Mouse (Mus musculus): ENCODE results near the gene D5Ertd579e. TPM values are rescaled to one million over a fixed set of nuclear protein-coding genes. Genes with fewer than 3 reads are reported as not detected.
A peak's percentile ranks its signal among the peaks of the same experiment; 100 is the strongest.

D5Ertd579e gene
- polyA plus RNA-seq, 1 experiment: 14.4 TPM

DNA sequence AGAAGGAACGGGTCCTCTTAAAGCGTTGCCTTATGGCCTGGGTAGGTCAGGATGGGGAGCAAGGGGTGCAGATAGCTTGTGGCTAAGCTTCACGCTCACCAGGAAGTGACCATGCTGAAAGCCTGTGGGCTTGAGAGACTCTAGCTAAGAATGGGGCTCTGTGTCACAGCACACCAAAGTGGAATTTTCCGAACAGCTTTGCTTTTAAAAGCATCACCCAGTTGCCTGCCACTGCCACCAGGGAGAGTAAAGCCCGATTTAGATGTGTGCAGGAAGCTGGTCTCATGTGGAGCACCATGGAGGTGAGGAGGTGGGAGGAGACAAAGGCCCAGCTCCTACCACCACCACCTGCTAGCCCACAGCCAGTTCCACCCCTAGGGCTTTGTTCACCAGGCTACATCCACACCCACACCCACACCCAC is 105.3 kb downstream of the D5Ertd579e start:
- no peaks in the 10 kb centered on the region for H3K36me3 ChIP-seq (ENCODE audit: control insufficient read depth, insufficient read depth, low read length)
- H3K27me3 ChIP-seq (ENCODE audit: control insufficient read depth, insufficient read depth, low read length): no peaks in the 10 kb centered on the region
- TF ChIP-seq POLR2A (IDR thresholded peaks at IDR 0.05; ENCODE audit: low read depth, low read length): no peak
- TF ChIP-seq CTCF (IDR thresholded peaks at IDR 0.05; ENCODE audit: extremely low read depth, insufficient read depth, insufficient read length, insufficient replicate concordance): no peak
- H3K27ac ChIP-seq (ENCODE audit: insufficient read depth, low read length): no peak overlapping the region
- H3K4me1 ChIP-seq (ENCODE audit: control insufficient read depth, insufficient read depth, insufficient read length): no peaks in the 10 kb centered on the region
- no peak overlapping the region for H3K4me3 ChIP-seq (ENCODE audit: extremely low read depth, insufficient read depth, insufficient read length)
- 19% methylated on average over 5 of the region's 5 CpGs for WGBS
- DNase-seq (ENCODE audit: low read depth in 1 of 2, low spot score in 2 of 2): no peak

- H3K27me3 ChIP-seq (ENCODE audit: control insufficient read depth, insufficient read depth, low read length): no peaks in the 10 kb centered on the region
- no peaks in the 10 kb centered on the region for H3K36me3 ChIP-seq (ENCODE audit: control insufficient read depth, insufficient read depth, low read length)
- TF ChIP-seq POLR2A (IDR thresholded peaks at IDR 0.05; ENCODE audit: low read depth, low read length): no peak
- peak; percentile 12; the same call in 1 of the 2 replicates for TF ChIP-seq CTCF (IDR thresholded peaks at IDR 0.05; ENCODE audit: extremely low read depth, insufficient read depth, insufficient read length, insufficient replicate concordance)
- WGBS: 70% methylated on average over 6 of the region's 6 CpGs
- peak in 1 of 2 experiments; percentile 14 for DNase-seq (ENCODE audit: low read depth in 1 of 2, low spot score in 2 of 2)
- H3K27ac ChIP-seq (ENCODE audit: insufficient read depth, low read length): no peak overlapping the region
- no peak overlapping the region for H3K4me3 ChIP-seq (ENCODE audit: extremely low read depth, insufficient read depth, insufficient read length)
- peaks cover 15% of the 10 kb centered on the region for H3K4me1 ChIP-seq (ENCODE audit: control insufficient read depth, insufficient read depth, insufficient read length)
Measured at GRCm38 (mm10) chr5:36584299-36584698, 111.5 kb downstream of the D5Ertd579e start.

- TF ChIP-seq CTCF (IDR thresholded peaks at IDR 0.05; ENCODE audit: extremely low read depth, insufficient read depth, insufficient read length, insufficient replicate concordance) (no peak), POLR2A (IDR thresholded peaks at IDR 0.05; ENCODE audit: low read depth, low read length) (no peak; the same call in none of the 2 replicates)
- peaks cover 15% of the 10 kb centered on the region for H3K4me1 ChIP-seq (ENCODE audit: control insufficient read depth, insufficient read depth, insufficient read length)
- WGBS: 2% methylated on average over 53 of the region's 54 CpGs
Measured at GRCm38 (mm10) chr5:36581924-36582642, 113.7 kb downstream of the D5Ertd579e start.

GRCm38 (mm10) chr5:36581259-36581923 is 114.4 kb downstream of the D5Ertd579e start:
- Histone ChIP-seq H3K27ac (ENCODE audit: insufficient read depth, low read length) (peak overlapping the region; percentile 73), H3K4me3 (ENCODE audit: extremely low read depth, insufficient read depth, insufficient read length) (peak overlapping the region; percentile 82), H3K4me1 (ENCODE audit: control insufficient read depth, insufficient read depth, insufficient read length) (peaks cover 21% of the 10 kb centered on the region), H3K27me3 (ENCODE audit: control insufficient read depth, insufficient read depth, low read length) (no peaks in the 10 kb centered on the region), H3K36me3 (ENCODE audit: control insufficient read depth, insufficient read depth, low read length) (no peaks in the 10 kb centered on the region)
- DNase-seq (ENCODE audit: low read depth in 1 of 2, low spot score in 2 of 2): no peak
- no peak for TF ChIP-seq CTCF (IDR thresholded peaks at IDR 0.05; ENCODE audit: extremely low read depth, insufficient read depth, insufficient read length, insufficient replicate concordance)
- TF ChIP-seq POLR2A (IDR thresholded peaks at IDR 0.05; ENCODE audit: low read depth, low read length): peak; percentile 64
- WGBS: 3% methylated on average over 40 of the region's 40 CpGs

More at GRCm38 (mm10) chr5:36581924-36582642, 113.7 kb downstream of the D5Ertd579e start:
- H3K27me3 ChIP-seq (ENCODE audit: control insufficient read depth, insufficient read depth, low read length): no peaks in the 10 kb centered on the region
- no peaks in the 10 kb centered on the region for H3K36me3 ChIP-seq (ENCODE audit: control insufficient read depth, insufficient read depth, low read length)
- H3K27ac ChIP-seq (ENCODE audit: insufficient read depth, low read length): peak overlapping the region; percentile 94
- DNase-seq (ENCODE audit: low read depth in 1 of 2, low spot score in 2 of 2): peak; percentile 98 to 99
- H3K4me3 ChIP-seq (ENCODE audit: extremely low read depth, insufficient read depth, insufficient read length): peak overlapping the region; percentile 92

- Histone ChIP-seq H3K36me3 (ENCODE audit: control insufficient read depth, insufficient read depth, low read length) (no peaks in the 10 kb centered on the region), H3K4me1 (ENCODE audit: control insufficient read depth, insufficient read depth, insufficient read length) (peaks cover 31% of the 10 kb centered on the region), H3K27me3 (ENCODE audit: control insufficient read depth, insufficient read depth, low read length) (no peaks in the 10 kb centered on the region), H3K4me3 (ENCODE audit: extremely low read depth, insufficient read depth, insufficient read length) (no peak overlapping the region), H3K27ac (ENCODE audit: insufficient read depth, low read length) (no peak overlapping the region)
- DNase-seq (ENCODE audit: low read depth in 1 of 2, low spot score in 2 of 2): no peak
- 90% methylated on average over 7 of the region's 7 CpGs for WGBS
- TF ChIP-seq CTCF (IDR thresholded peaks at IDR 0.05; ENCODE audit: extremely low read depth, insufficient read depth, insufficient read length, insufficient replicate concordance) (no peak), POLR2A (IDR thresholded peaks at IDR 0.05; ENCODE audit: low read depth, low read length) (no peak)
Measured at GRCm38 (mm10) chr5:36579967-36580366, 115.9 kb downstream of the D5Ertd579e start.

DNA sequence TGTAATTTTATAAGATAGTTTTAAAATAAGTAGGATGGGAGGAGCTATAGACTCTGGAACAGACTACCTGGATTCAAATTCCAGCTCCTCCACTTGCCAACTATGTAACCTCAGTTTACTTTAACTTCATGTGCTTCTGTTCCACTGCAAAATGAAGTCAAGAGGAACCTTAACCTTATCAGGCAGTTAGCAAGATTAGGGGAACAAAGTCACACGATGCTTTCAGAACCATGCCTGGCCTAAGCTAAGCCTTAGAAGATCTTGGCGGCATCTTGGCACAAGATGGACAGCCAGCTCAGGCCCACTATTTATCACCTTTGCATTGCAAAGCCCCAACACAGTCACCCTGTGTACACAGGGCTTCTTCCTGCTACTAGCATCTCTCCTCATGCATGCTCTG is 116.8 kb downstream of the D5Ertd579e start:
- peaks cover 35% of the 10 kb centered on the region for H3K4me1 ChIP-seq (ENCODE audit: control insufficient read depth, insufficient read depth, insufficient read length)
- TF ChIP-seq POLR2A (IDR thresholded peaks at IDR 0.05; ENCODE audit: low read depth, low read length): no peak
- TF ChIP-seq CTCF (IDR thresholded peaks at IDR 0.05; ENCODE audit: extremely low read depth, insufficient read depth, insufficient read length, insufficient replicate concordance): no peak

More for the DNA sequence above, 116.8 kb downstream of the D5Ertd579e start:
- H3K27me3 ChIP-seq (ENCODE audit: control insufficient read depth, insufficient read depth, low read length): no peaks in the 10 kb centered on the region
- DNase-seq (ENCODE audit: low read depth in 1 of 2, low spot score in 2 of 2): no peak
- H3K27ac ChIP-seq (ENCODE audit: insufficient read depth, low read length): no peak overlapping the region
- no peak overlapping the region for H3K4me3 ChIP-seq (ENCODE audit: extremely low read depth, insufficient read depth, insufficient read length)
- H3K36me3 ChIP-seq (ENCODE audit: control insufficient read depth, insufficient read depth, low read length): no peaks in the 10 kb centered on the region
- 62% methylated on average over 2 of the region's 2 CpGs for WGBS
